Mouse (Mus musculus): ENCODE results near the gene Ms4a4d.
"Not testable (repeated sequence)": the region's sequence is repeated elsewhere in the genome, so short reads cannot be mapped to it uniquely, and the experiment has no call there.

DNA sequence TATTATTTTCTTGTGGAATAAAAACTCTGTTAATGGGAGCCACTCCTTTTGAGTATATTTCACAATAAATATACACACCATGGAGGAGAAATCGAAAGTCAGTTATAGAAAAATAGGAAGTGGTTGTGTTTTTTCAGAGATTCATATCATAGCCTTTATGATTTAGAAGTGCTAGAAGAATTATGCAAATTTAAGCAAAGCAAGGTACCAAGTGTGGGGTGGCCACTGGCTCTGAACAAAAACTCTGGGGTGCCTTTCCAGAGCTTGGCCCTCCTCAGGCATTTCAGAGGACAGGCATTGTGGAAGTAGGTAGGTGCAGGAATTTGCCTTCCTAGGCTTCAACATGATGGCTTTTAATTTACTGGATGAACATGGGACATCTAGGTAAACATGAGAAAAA, 39.3 kb upstream of the Ms4a4d start:
- not testable (repeated sequence) for TF ChIP-seq CTCF (IDR thresholded peaks at IDR 0.05; ENCODE audit: control insufficient read depth, insufficient read depth, insufficient replicate concordance, low read depth, low read length); POLR2A (IDR thresholded peaks at IDR 0.05; ENCODE audit: control insufficient read depth, low read depth, low read length)
